Mouse (Mus musculus): ENCODE results near the gene Lman2l. TPM values are rescaled to one million over a fixed set of nuclear protein-coding genes. Genes with fewer than 3 reads are reported as not detected.

Gene Lman2l
- total RNA-seq (2018; cell fraction: chromatin; rRNA removed), result 10 to 100 TPM in 25 of 26 experiments, 1 to 10 TPM in 1; 9.6 to 75.8 (median 42.3) TPM
- 10 to 100 TPM; 10.7 to 22.2 (median 16.6) TPM for total RNA-seq (2018; cell fraction: cytosol; rRNA removed)
- 10 to 100 TPM; 14.3 to 64.9 (median 38.6) TPM for total RNA-seq (2018; cell fraction: nucleus; rRNA removed)
- polyA plus RNA-seq (2018), result 14.9 to 17.7 TPM (median 17.1 TPM) in 3 replicates

DNA sequence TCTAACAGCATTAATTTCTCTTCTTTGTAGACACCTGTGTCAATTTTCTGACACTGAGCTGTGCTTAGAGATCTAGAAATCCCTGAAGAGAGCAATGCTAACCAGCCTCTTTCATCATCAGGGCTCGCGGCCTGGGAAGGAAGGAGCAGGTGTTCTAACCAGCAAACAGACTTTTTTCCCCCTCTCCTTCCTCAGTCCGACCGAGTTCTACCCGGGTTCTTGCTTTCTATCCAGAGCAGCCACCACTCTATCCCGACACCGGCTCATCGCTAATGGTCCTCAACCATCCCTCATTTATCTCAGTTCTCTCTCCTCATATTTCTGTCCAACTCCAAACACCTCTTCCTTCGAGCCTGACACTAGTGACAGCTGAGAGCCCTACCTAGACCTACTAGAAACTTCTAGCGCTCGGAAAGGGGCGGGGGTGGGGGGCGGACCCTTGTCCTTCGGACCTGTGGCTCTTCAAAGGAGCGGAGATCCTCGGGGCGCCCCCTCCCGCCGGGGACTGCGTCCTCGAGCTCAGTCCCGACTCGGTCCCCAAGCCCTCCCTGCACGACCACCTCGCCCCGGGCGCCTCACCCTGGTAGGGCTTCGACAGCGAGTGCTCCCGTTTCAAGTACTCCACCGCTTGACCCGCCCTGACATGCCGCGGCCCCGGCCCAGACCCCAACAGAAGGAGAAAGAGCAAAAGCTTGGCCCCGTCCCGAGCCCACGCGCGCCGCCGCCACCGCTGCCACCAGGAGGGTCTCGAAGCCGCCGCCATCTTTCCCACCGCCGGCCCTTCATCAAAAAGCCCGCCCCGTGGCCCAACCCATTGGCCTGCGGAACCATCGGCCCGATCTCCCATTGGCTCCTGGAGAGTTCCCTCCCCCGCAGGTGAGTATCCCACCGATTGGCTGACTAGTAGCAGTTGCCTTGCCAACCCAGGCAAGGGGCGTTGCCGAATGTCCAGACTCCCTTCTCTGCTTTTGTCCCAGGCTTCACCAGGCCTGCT lies at the start of gene Lman2l:
Lman2l (minus strand) TSS at position 801 of the 994 bp plus-strand sequence.
- WGBS (ENCODE audit: missing documents), result 1% methylated on average over 48 of the region's 57 CpGs
- H3K79me2 ChIP-seq (ENCODE audit: inconsistent target), result peaks cover 7% of the 10 kb centered on the region; the same call in 1 of the 2 replicates
- peak within 1 kb of the TSS; percentile 51 for H3K4me3 ChIP-seq (ENCODE audit: inconsistent target)
- no peaks in the 10 kb centered on the region; the same call in 1 of the 2 replicates for H3K36me3 ChIP-seq (ENCODE audit: inconsistent target)
- H3K27ac ChIP-seq, result peak within 1 kb of the TSS; percentile 63

DNA sequence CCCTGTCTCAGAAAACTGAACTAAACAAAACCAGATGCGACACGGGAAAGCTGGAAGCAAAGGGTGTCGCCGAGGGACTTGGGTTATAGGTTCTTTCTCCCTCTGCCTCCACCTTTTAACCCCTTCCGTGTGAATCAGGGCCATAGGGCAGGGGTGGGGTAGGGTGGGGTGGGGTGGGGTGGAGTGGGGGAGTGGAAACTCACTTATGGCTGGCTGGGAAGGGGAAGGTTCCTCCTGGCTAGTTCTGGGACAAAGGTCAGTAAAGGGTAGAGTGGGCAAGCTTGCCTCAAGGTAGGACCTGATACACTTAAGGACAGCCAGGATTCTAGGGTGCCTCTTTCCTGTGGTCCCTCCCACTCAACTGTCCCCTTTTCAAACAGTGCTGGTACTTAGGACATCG lies 48.2 kb upstream of the Lman2l start:
- no peaks in the 10 kb centered on the region; the same call in 1 of the 2 replicates for H3K79me2 ChIP-seq (ENCODE audit: inconsistent target)
- H3K4me3 ChIP-seq (ENCODE audit: inconsistent target), result no peak overlapping the region
- no peak overlapping the region for H3K27ac ChIP-seq
- 0 out of 2 replicates have a peak, but pooled peaks cover 4% of the 10 kb centered on the region for H3K36me3 ChIP-seq (ENCODE audit: inconsistent target)
- 78% methylated on average over 5 of the region's 6 CpGs for WGBS (ENCODE audit: missing documents)

- 90% methylated on average over 8 of the region's 9 CpGs for WGBS (ENCODE audit: missing documents)
- no peak overlapping the region for H3K4me3 ChIP-seq (ENCODE audit: inconsistent target)
- H3K27ac ChIP-seq, result no peak overlapping the region
- no peaks in the 10 kb centered on the region for H3K36me3 ChIP-seq (ENCODE audit: inconsistent target)
- H3K79me2 ChIP-seq (ENCODE audit: inconsistent target), result no peaks in the 10 kb centered on the region; the same call in 1 of the 2 replicates
These were observed 47.5 kb upstream of the Lman2l start for GRCm38 (mm10) chr1:36492416-36493139.

DNA sequence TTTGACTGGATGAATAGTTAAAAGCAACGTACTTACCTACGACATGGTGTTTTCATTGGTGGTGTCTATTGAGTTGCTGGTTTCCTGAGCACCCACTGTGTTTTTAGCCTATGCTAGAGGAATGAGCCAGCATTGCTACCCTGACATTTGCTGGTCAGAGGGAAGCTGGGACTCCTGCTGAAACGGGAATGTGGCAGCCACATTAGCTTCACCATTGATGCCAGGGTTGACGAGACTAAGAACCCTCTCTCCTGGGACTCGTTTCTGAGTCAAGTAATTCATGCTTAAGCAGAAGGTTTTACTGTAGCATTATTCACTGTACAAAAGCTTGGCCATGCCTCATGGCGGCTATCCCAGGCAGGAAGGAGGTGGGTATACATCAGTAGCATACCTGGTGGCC lies 44.6 kb upstream of the Lman2l start:
- Histone ChIP-seq H3K27ac (no peak overlapping the region), H3K79me2 (ENCODE audit: inconsistent target) (no peaks in the 10 kb centered on the region; the same call in 1 of the 2 replicates), H3K4me3 (ENCODE audit: inconsistent target) (no peak overlapping the region), H3K36me3 (ENCODE audit: inconsistent target) (no peaks in the 10 kb centered on the region)
- 96% methylated on average over 6 of the region's 6 CpGs for WGBS (ENCODE audit: missing documents)

DNA sequence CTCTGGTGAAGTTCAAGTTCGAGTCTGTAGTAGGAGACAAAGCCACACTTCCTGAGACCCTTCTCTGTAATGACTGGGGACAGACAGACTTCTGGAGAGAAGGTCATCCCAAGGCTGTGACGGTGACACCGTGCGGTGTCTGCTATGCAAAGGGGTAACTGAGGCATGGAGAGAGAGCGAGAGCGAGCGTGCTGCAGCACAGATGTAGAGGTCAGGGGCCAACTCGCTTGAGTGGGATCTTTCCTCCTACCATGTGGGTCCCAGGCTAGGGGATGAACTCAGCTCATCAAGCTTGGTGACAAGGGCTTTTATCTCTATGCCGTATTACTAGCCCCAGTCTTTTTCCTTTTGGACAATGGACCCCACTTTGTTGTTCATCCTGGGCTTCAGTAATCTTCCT lies 42.0 kb upstream of the Lman2l start:
- H3K36me3 ChIP-seq (ENCODE audit: inconsistent target), result no peaks in the 10 kb centered on the region
- no peak overlapping the region for H3K4me3 ChIP-seq (ENCODE audit: inconsistent target)
- no peak overlapping the region for H3K27ac ChIP-seq
- WGBS (ENCODE audit: missing documents), result 92% methylated on average over 9 of the region's 9 CpGs
- H3K79me2 ChIP-seq (ENCODE audit: inconsistent target), result no peaks in the 10 kb centered on the region

- 80% methylated on average over 7 of the region's 7 CpGs for WGBS (ENCODE audit: missing documents)
- Histone ChIP-seq H3K79me2 (ENCODE audit: inconsistent target) (peaks cover 2% of the 10 kb centered on the region; the same call in 1 of the 2 replicates), H3K4me3 (ENCODE audit: inconsistent target) (no peak overlapping the region), H3K27ac (no peak overlapping the region), H3K36me3 (ENCODE audit: inconsistent target) (no peaks in the 10 kb centered on the region)
These were observed 40.0 kb upstream of the Lman2l start for GRCm38 (mm10) chr1:36485080-36485479.

DNA sequence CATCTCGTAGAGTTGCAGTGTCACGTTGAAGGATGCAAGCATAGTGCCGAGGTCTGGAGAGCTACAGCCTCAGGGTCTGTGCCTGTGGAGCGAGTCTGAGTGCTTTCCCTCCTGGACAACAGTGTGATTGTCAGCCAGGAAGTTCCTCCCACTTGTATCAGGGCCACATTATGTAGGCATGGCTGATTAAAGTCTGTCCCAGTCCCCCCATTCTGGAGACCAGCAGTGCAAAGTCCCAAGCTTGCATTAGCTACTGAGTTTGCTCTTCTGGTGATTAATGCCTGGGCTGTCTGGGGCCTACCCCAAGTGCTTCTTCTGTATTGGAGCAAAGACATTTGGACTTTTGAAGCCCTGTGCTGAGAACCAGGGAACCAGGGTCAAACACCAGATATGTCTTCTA lies 38.8 kb upstream of the Lman2l start:
- no peaks in the 10 kb centered on the region for H3K36me3 ChIP-seq (ENCODE audit: inconsistent target)
- H3K4me3 ChIP-seq (ENCODE audit: inconsistent target), result no peak overlapping the region
- no peak overlapping the region for H3K27ac ChIP-seq
- H3K79me2 ChIP-seq (ENCODE audit: inconsistent target), result peaks cover 6% of the 10 kb centered on the region; the same call in 1 of the 2 replicates
- WGBS (ENCODE audit: missing documents), result 89% methylated on average over 4 of the region's 4 CpGs

DNA sequence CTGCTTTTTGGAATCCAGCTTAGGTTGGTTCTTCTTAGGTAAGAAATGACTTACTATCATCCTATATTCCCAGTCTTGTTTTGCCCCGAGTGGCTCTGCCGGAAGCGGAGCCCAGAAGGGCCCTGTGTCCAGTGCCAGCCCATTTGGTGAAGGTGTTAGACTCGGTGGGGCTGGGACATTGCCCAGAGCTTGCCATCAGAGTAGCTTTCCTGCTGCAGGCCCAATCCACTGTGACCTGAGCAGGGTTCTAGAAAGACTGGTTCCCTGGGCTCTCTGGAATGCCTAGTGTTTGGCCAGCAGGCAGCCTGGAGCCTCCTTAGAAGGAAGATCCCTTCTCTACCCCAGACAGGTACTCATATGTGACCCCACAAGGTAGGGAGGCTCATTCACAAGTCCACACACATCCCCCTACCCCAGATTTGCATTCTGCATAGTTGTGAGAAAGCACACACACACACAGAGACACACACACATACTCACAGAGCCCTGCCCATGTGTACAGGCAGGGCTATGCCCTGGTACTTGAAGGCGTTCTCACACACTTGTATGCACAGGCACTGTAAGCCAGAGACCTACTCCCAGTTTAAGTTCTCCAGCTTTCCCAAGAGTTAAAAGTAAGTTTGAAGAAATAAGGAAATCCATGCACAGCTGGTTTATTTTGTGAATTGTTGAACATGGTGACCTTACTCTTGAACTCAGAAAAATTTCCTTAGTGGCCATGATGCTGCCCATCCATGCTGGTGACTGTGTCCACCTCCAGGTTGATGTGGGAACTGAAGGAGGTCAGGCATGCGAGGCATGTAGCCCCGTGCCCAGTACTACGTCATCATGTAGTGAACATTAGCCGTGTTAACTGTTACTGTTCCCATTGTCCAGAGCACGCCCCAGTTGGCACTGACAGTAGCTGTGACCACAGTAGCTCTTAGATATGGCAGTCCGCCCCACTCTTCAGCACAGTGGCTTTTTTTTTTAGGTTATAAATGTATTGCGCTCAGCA lies 35.1 kb upstream of the Lman2l start:
- H3K36me3 ChIP-seq (ENCODE audit: inconsistent target), result no peaks in the 10 kb centered on the region
- WGBS (ENCODE audit: missing documents), result 90% methylated on average over 12 of the region's 12 CpGs
- no peak overlapping the region for H3K27ac ChIP-seq

GRCm38 (mm10) chr1:36478343-36478795 lies 33.3 kb upstream of the Lman2l start:
- H3K36me3 ChIP-seq (ENCODE audit: inconsistent target), result no peaks in the 10 kb centered on the region
- peaks cover 34% of the 10 kb centered on the region; the same call in 1 of the 2 replicates for H3K79me2 ChIP-seq (ENCODE audit: inconsistent target)
- no peak overlapping the region for H3K4me3 ChIP-seq (ENCODE audit: inconsistent target)
- 100% methylated on average over 2 of the region's 2 CpGs for WGBS (ENCODE audit: missing documents)
- H3K27ac ChIP-seq, result no peak overlapping the region

More for the DNA sequence above, 35.1 kb upstream of the Lman2l start:
- Histone ChIP-seq H3K4me3 (ENCODE audit: inconsistent target) (no peak overlapping the region), H3K79me2 (ENCODE audit: inconsistent target) (peaks cover 19% of the 10 kb centered on the region; the same call in 1 of the 2 replicates)

- WGBS (ENCODE audit: missing documents), result 91% methylated on average over 7 of the region's 7 CpGs
- H3K4me3 ChIP-seq (ENCODE audit: inconsistent target), result no peak overlapping the region
- no peaks in the 10 kb centered on the region for H3K36me3 ChIP-seq (ENCODE audit: inconsistent target)
- H3K79me2 ChIP-seq (ENCODE audit: inconsistent target), result peaks cover 47% of the 10 kb centered on the region; the same call in 1 of the 2 replicates
- H3K27ac ChIP-seq, result no peak overlapping the region
These were observed 31.4 kb upstream of the Lman2l start for GRCm38 (mm10) chr1:36476426-36476825.

DNA sequence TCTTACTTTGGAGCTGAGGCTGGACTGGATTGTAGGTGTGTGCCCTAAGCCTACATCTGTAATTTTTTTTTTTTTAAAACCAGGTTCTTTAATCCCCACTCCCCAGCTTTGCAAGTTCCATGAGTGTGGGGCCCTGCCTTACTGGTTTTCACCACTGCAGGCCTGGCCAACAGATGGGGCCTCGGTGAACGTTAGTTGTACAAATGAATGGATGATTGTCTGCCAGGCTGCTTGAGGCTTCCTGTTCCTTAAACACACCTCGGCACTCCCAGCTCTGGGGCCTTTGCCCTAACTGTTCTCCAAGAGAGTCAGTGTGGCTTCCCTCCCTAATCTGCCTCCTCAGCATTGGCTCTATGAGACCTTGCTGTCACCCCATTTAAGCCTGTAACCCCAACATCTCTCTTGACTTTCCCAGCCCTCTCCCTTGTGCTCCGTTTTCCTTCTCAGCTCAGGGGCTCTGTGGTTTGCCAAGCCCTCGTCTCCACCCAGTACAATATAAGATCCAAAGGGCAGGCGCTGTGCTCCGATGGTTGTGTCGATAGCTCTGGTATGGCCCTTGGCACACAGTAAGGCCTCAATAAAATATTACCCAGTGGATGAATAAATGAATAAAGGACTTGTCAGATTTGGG lies 30.5 kb upstream of the Lman2l start:
- Histone ChIP-seq H3K27ac (no peak overlapping the region), H3K79me2 (ENCODE audit: inconsistent target) (peaks cover 47% of the 10 kb centered on the region; the same call in 1 of the 2 replicates), H3K36me3 (ENCODE audit: inconsistent target) (no peaks in the 10 kb centered on the region), H3K4me3 (ENCODE audit: inconsistent target) (no peak overlapping the region)
- WGBS (ENCODE audit: missing documents), result 48% methylated on average over 8 of the region's 8 CpGs

- Histone ChIP-seq H3K36me3 (ENCODE audit: inconsistent target) (no peaks in the 10 kb centered on the region), H3K79me2 (ENCODE audit: inconsistent target) (peaks cover 42% of the 10 kb centered on the region; the same call in 1 of the 2 replicates), H3K27ac (no peak overlapping the region), H3K4me3 (ENCODE audit: inconsistent target) (no peak overlapping the region)
- WGBS (ENCODE audit: missing documents), result 79% methylated on average over 2 of the region's 3 CpGs
These were observed 29.6 kb upstream of the Lman2l start for GRCm38 (mm10) chr1:36474646-36475045.
